Mouse (Mus musculus): Measurements from ENCODE around the gene Cdh22. TPM values are rescaled to one million over a fixed set of nuclear protein-coding genes. Genes with fewer than 3 reads are reported as not detected.
A peak's percentile ranks its signal among the peaks of the same experiment; 100 is the strongest.

Cdh22 gene
- total RNA-seq, 2 experiments from 2014 or later, result 20.4 to 23.1 TPM

GRCm38 (mm10) chr2:165182085-165182976, 52.3 kb downstream of the Cdh22 start:
- intact Hi-C loops (cut with DNase I), result no loop called here
- no peak for DNase-seq (ENCODE audit: extremely low spot score in 1 of 2, low spot score in 2 of 2)

- DNase-seq (ENCODE audit: extremely low spot score in 1 of 2, low spot score in 2 of 2), result peak in 1 of 2 experiments; percentile 37
- intact Hi-C loops (cut with DNase I), result no loop called here
Observed at GRCm38 (mm10) chr2:165179231-165179630, 55.4 kb downstream of the Cdh22 start.

- peak in 1 of 2 experiments; percentile 17 for DNase-seq (ENCODE audit: extremely low spot score in 1 of 2, low spot score in 2 of 2)
- intact Hi-C loops (cut with DNase I), result no loop called here
Observed at GRCm38 (mm10) chr2:165176965-165177364, 57.7 kb downstream of the Cdh22 start.

- intact Hi-C loops (cut with DNase I), result no loop called here
- DNase-seq (ENCODE audit: extremely low spot score in 1 of 2, low spot score in 2 of 2), result no peak
Observed at GRCm38 (mm10) chr2:165166664-165167435, 67.8 kb downstream of the Cdh22 start.

GRCm38 (mm10) chr2:165162221-165162620, 72.4 kb downstream of the Cdh22 start:
- no peak for DNase-seq (ENCODE audit: extremely low spot score in 1 of 2, low spot score in 2 of 2)
- intact Hi-C loops (cut with DNase I), result no loop called here

GRCm38 (mm10) chr2:165160466-165160865, 74.2 kb downstream of the Cdh22 start:
- intact Hi-C loops (cut with DNase I), result no loop called here
- DNase-seq (ENCODE audit: extremely low spot score in 1 of 2, low spot score in 2 of 2), result no peak

GRCm38 (mm10) chr2:165159055-165159688, 75.5 kb downstream of the Cdh22 start:
- intact Hi-C loops (cut with DNase I), result no loop called here
- peak; percentile 26 to 49 for DNase-seq (ENCODE audit: extremely low spot score in 1 of 2, low spot score in 2 of 2)

GRCm38 (mm10) chr2:165158317-165158716, 76.3 kb downstream of the Cdh22 start:
- intact Hi-C loops (cut with DNase I), result no loop called here
- no peak for DNase-seq (ENCODE audit: extremely low spot score in 1 of 2, low spot score in 2 of 2)

GRCm38 (mm10) chr2:165157900-165158299, 76.8 kb downstream of the Cdh22 start:
- intact Hi-C loops (cut with DNase I), result no loop called here
- no peak for DNase-seq (ENCODE audit: extremely low spot score in 1 of 2, low spot score in 2 of 2)

- peak in 1 of 2 experiments; percentile 20 for DNase-seq (ENCODE audit: extremely low spot score in 1 of 2, low spot score in 2 of 2)
- intact Hi-C loops (cut with DNase I), result no loop called here
Observed at GRCm38 (mm10) chr2:165153006-165153405, 81.6 kb downstream of the Cdh22 start.

- DNase-seq (ENCODE audit: extremely low spot score in 1 of 2, low spot score in 2 of 2), result no peak
- intact Hi-C loops (cut with DNase I), result no loop called here
Observed at GRCm38 (mm10) chr2:165149741-165150140, 84.9 kb downstream of the Cdh22 start.

- intact Hi-C loops (cut with DNase I), result no loop called here
- no peak for DNase-seq (ENCODE audit: extremely low spot score in 1 of 2, low spot score in 2 of 2)
Observed at GRCm38 (mm10) chr2:165145821-165146220, 88.8 kb downstream of the Cdh22 start.

GRCm38 (mm10) chr2:165143487-165143886, 91.2 kb downstream of the Cdh22 start:
- intact Hi-C loops (cut with DNase I), result no loop called here
- DNase-seq (ENCODE audit: extremely low spot score in 1 of 2, low spot score in 2 of 2), result no peak

- intact Hi-C loops (cut with DNase I), result no loop called here
- DNase-seq (ENCODE audit: extremely low spot score in 1 of 2, low spot score in 2 of 2), result peak in 1 of 2 experiments; percentile 53
Observed at GRCm38 (mm10) chr2:165136049-165136448, 98.6 kb downstream of the Cdh22 start.

- DNase-seq (ENCODE audit: extremely low spot score in 1 of 2, low spot score in 2 of 2), result peak in 1 of 2 experiments; percentile 80
- intact Hi-C loops (cut with DNase I), result no loop called here
Observed at GRCm38 (mm10) chr2:165133566-165133965, 101.1 kb downstream of the Cdh22 start.

- intact Hi-C loops (cut with DNase I), result no loop called here
- DNase-seq (ENCODE audit: extremely low spot score in 1 of 2, low spot score in 2 of 2), result no peak
Observed at GRCm38 (mm10) chr2:165131428-165131827, 103.2 kb downstream of the Cdh22 start.

GRCm38 (mm10) chr2:165129189-165129588, 105.5 kb downstream of the Cdh22 start:
- no peak for DNase-seq (ENCODE audit: extremely low spot score in 1 of 2, low spot score in 2 of 2)
- intact Hi-C loops (cut with DNase I), result no loop called here

- intact Hi-C loops (cut with DNase I), result no loop called here
- DNase-seq (ENCODE audit: extremely low spot score in 1 of 2, low spot score in 2 of 2), result no peak
Observed at GRCm38 (mm10) chr2:165126896-165127562, 107.6 kb downstream of the Cdh22 start.

All from left cerebral cortex, postnatal 10 days (tissue).